Mouse (Mus musculus) liver, embryonic 12.5 days (tissue): ENCODE results near the gene Thtpa. TPM values are rescaled to one million over a fixed set of nuclear protein-coding genes. Genes with fewer than 3 reads are reported as not detected.

Source experiments
- ATAC-seq: fragments of 200-750 bp; cut with Nextera tagmentation; 2 replicates; pipeline ENCODE4 v1.8.0; 2017; ENCODE audit warnings: moderate number of reproducible peaks, mild to moderate bottlenecking, moderate library complexity
- H3K27ac ChIP-seq: fragments of 300-500 bp; sonication (generic); 2 replicates; pipeline ENCODE4 v1.5.1; 2016; ENCODE audit warnings: mild to moderate bottlenecking
- H3K27me3 ChIP-seq: fragments of 300-500 bp; sonication (generic); replicated peaks from 2 replicates; pipeline ENCODE4 v1.6.1; 2016; ENCODE audit warnings: mild to moderate bottlenecking, moderate library complexity
- H3K36me3 ChIP-seq: fragments of 300-500 bp; sonication (generic); 2 replicates; pipeline ENCODE4 v1.6.1; 2016; ENCODE audit warnings: mild to moderate bottlenecking, moderate library complexity
- H3K4me1 ChIP-seq: fragments of 300-500 bp; sonication (generic); 2 replicates; pipeline ENCODE4 v1.6.1; 2016
- H3K4me2 ChIP-seq: fragments of 300-500 bp; sonication (generic); 2 replicates; pipeline ENCODE4 v1.6.1; 2016; ENCODE audit warnings: mild to moderate bottlenecking, moderate library complexity
- H3K4me3 ChIP-seq: fragments of 300-500 bp; sonication (generic); 2 replicates; pipeline ENCODE4 v1.5.1; 2016; ENCODE audit warnings: mild to moderate bottlenecking, moderate library complexity
- H3K9ac ChIP-seq: fragments of 300-500 bp; sonication (generic); 2 replicates; pipeline ENCODE4 v1.6.1; 2016; ENCODE audit warnings: mild to moderate bottlenecking, moderate library complexity
- H3K9me3 ChIP-seq: fragments of 300-500 bp; sonication (generic); replicated peaks from 2 replicates; pipeline ENCODE4 v1.6.1; 2016; ENCODE audit warnings: mild to moderate bottlenecking, moderate library complexity
- WGBS: fragments of 180-500 bp; shearing (Covaris S2); methylation state at CpG from one replicate; pipeline ENCODE4 v1.1.7; 2016; ENCODE audit not compliant: insufficient replicate concordance; 5-methylcytosine and 5-hydroxymethylcytosine counted together
- polyA plus RNA-seq: library from polyadenylated mRNA; unstranded; fragments of >200 nt; fragmentation: Nextera tagmentation; extraction: Ambion mirVana; gene quantifications from 2 replicates; pipeline ENCODE4 v1.2.1, GENCODE M21; 2016

Thtpa gene
- polyA plus RNA-seq, 1 experiment from 2014 or later = 6.9 TPM

DNA sequence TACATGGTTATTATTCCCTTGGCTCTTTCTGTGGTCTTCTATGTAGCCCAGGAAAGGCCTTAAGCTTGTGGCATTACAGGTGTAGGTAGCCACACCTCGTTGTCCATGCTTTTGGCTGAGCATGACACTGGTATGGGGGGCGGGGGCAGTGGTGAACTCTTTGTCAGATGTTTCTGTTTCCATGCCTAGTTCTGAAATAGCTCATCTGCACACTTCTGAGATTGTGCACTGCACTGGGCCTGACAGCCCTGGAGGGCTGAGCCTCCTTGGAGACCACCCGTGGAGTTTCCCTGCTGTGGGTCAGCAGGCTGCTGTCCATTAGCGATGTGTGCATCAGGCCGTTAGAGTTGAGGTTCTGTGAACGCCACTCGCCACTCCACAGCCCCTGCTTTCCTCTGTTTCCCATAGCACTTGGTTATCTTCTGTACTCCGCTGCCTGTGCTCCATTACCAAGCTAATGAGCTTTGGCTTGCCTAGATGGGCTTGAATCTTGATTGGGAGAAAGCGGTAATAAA lies 2.0 kb downstream of the Thtpa start:
- Histone ChIP-seq H3K4me3 (no peak overlapping the region), H3K27ac (no peak overlapping the region), H3K9me3 (no peaks in the 10 kb centered on the region), H3K36me3 (peaks cover 41% of the 10 kb centered on the region), H3K27me3 (no peaks in the 10 kb centered on the region), H3K4me2 (0 out of 2 replicates have a peak overlapping the region, but pooled peaks have one; percentile 8), H3K9ac (no peak overlapping the region), H3K4me1 (peaks cover 43% of the 10 kb centered on the region)
- no peak for ATAC-seq
- 68% methylated on average over 9 of the region's 9 CpGs for WGBS

DNA sequence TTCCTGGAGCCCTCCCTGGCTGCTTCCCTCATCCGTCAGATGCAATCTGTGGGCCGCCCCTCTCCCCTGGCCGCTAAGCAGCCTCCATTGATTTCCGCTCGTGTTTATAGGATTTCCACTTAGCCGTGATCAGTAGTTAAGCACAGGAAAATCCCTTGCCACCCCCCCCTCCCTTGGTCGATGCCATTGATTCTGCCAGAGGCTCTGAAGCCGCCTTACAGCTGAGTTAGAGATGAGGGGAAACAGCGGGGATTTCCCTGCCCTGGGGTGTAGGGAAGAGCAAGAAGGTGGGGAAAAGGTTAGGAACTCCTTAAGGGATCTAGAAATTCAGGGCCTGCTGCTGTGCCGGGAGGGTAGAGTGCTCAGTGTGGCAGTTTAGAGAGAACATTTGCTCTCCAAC lies 3.1 kb downstream of the Thtpa start:
- Histone ChIP-seq H3K36me3 (peaks cover 49% of the 10 kb centered on the region), H3K27ac (peak overlapping the region; percentile 17; the same call in 1 of the 2 replicates), H3K4me1 (peaks cover 39% of the 10 kb centered on the region), H3K9ac (no peak overlapping the region), H3K4me2 (no peak overlapping the region), H3K9me3 (no peaks in the 10 kb centered on the region), H3K4me3 (no peak overlapping the region), H3K27me3 (no peaks in the 10 kb centered on the region)
- no peak for ATAC-seq
- WGBS = 53% methylated on average over 10 of the region's 10 CpGs

DNA sequence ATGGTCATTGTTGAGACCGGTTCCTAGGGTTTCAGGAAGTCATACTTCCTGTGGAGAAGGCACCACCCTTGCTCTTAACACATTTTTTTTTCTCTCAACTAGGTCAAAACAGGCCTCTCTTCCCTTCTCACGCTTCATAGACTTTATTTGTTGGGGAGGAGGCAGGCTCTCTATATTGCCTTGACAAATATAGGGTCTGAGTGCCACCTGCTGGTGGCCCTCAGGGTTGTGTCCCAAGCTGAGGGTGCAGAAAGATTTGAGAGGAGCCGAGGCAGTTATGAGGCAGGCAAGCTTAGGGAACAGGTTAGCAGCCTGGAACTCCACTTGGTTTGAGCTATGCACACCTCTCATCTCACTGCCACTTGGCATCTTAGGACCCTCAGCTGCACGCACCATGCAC lies 3.5 kb downstream of the Thtpa start:
- Histone ChIP-seq H3K4me2 (no peak overlapping the region), H3K36me3 (peaks cover 53% of the 10 kb centered on the region), H3K9me3 (no peaks in the 10 kb centered on the region), H3K9ac (no peak overlapping the region), H3K4me1 (peaks cover 37% of the 10 kb centered on the region), H3K27ac (no peak overlapping the region), H3K4me3 (no peak overlapping the region), H3K27me3 (no peaks in the 10 kb centered on the region)
- no peak for ATAC-seq
- 50% methylated on average over 4 of the region's 4 CpGs for WGBS

DNA sequence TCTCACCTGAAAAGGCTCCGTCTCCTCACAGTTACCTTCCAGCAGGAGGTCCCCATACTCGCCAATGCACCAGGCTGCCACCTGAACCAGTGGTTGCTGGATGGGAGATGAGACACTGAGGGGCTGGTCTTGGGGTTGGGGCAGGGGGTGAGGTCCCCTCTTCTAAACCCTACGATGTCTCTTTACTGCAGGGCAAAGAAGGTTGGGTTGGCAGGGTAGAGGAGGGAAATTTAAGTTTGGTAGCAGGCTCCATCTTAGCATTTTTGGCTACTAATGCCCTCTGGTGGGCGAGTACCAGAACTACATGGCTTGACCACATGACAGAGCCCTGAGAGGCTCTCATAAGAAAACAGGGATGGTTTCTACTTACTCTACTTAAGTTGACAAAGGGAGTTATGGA lies 7.0 kb downstream of the Thtpa start:
- H3K36me3 ChIP-seq = peaks cover 70% of the 10 kb centered on the region
- H3K9me3 ChIP-seq = no peaks in the 10 kb centered on the region
- no peak overlapping the region for H3K27ac ChIP-seq
- no peaks in the 10 kb centered on the region for H3K27me3 ChIP-seq
- 45% methylated on average over 4 of the region's 4 CpGs for WGBS
- no peak for ATAC-seq
- peaks cover 28% of the 10 kb centered on the region for H3K4me1 ChIP-seq
- no peak overlapping the region for H3K4me2 ChIP-seq
- H3K4me3 ChIP-seq = no peak overlapping the region
- H3K9ac ChIP-seq = no peak overlapping the region

DNA sequence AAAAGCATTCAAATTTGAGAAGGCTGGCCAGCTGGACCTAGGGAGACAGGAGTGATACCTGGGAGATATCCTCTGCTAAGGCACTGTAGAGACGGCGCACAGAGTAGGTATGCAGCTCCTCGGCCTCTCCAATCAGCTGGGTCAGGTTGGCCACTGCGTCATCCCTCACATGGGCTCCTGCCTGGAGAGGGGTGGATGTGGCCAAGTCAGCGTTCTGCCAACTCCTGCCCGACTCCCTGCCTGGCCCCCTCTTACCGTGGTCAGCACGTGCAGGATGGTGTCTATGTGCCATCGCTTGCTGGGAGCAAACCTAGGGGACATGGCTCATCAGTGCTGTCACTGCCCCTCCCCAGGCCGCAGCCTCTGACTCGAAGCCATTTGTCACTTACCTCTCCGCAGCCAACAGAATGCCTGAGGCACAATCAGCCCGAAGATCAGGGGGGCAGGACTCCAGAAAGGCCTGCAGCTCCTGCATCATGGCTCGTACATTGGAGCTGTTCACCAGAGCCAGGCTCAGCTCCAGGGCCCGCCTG lies 7.7 kb downstream of the Thtpa start:
- H3K4me1 ChIP-seq = peaks cover 28% of the 10 kb centered on the region
- H3K27me3 ChIP-seq = peaks cover 4% of the 10 kb centered on the region
- no peak overlapping the region for H3K27ac ChIP-seq
- no peak for ATAC-seq
- H3K4me2 ChIP-seq = no peak overlapping the region
- H3K9me3 ChIP-seq = no peaks in the 10 kb centered on the region
- H3K9ac ChIP-seq = no peak overlapping the region
- H3K36me3 ChIP-seq = peaks cover 70% of the 10 kb centered on the region
- WGBS = 80% methylated on average over 15 of the region's 15 CpGs
- no peak overlapping the region for H3K4me3 ChIP-seq

DNA sequence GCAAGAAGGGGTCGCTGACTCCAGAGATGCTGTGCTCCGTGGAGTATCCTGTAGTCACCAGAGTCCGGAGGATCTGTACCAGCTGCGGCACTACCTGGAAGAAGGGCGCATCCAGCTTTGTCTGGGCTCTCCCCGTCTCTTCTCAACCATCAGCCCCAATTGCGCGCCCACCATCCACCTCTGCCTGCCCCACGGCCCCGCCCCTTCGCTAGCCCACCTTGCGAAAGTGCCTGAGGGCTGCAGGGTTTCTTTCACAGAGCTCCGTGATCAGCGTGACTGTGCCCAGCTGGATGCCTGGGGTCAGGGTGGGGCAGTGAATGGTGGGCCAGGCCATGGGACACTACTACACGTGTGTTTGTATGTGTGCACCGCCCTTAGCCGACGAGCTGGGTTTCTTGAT lies 9.8 kb downstream of the Thtpa start:
- ATAC-seq = no peak
- WGBS = 84% methylated on average over 18 of the region's 18 CpGs

DNA sequence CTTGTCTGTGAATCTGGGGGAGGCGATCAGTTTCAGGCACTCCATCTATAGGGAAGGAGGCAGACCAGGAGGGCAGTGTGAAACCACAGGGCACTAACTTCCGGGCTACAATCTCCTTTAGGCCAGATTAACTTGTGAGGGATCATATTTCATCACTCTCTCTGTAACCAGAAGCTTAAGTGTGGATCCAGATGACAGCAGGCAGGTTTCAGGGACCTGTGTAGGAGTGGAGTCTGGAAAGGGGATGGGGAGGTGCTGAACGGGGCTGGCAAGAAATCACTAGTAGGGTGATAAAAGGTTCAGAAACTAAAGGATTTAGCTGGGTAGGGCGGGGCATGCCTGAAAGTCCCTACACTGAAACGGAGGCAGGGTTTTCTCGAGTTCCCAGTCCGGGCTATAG lies 10.8 kb downstream of the Thtpa start:
- Histone ChIP-seq H3K4me1 (peaks cover 32% of the 10 kb centered on the region), H3K9me3 (no peaks in the 10 kb centered on the region), H3K27ac (peak overlapping the region; percentile 63; the same call in 1 of the 2 replicates), H3K27me3 (peaks cover 34% of the 10 kb centered on the region), H3K4me2 (peak overlapping the region; percentile 94), H3K4me3 (peak overlapping the region; percentile 61), H3K9ac (peak overlapping the region; percentile 67), H3K36me3 (peaks cover 41% of the 10 kb centered on the region)
- WGBS = 7% methylated on average over 7 of the region's 7 CpGs
- ATAC-seq = no peak

More for the DNA sequence above, 9.8 kb downstream of the Thtpa start:
- Histone ChIP-seq H3K9ac (no peak overlapping the region), H3K27ac (no peak overlapping the region), H3K4me2 (no peak overlapping the region), H3K4me1 (peaks cover 32% of the 10 kb centered on the region), H3K9me3 (no peaks in the 10 kb centered on the region), H3K27me3 (peaks cover 24% of the 10 kb centered on the region), H3K36me3 (peaks cover 51% of the 10 kb centered on the region), H3K4me3 (no peak overlapping the region)

DNA sequence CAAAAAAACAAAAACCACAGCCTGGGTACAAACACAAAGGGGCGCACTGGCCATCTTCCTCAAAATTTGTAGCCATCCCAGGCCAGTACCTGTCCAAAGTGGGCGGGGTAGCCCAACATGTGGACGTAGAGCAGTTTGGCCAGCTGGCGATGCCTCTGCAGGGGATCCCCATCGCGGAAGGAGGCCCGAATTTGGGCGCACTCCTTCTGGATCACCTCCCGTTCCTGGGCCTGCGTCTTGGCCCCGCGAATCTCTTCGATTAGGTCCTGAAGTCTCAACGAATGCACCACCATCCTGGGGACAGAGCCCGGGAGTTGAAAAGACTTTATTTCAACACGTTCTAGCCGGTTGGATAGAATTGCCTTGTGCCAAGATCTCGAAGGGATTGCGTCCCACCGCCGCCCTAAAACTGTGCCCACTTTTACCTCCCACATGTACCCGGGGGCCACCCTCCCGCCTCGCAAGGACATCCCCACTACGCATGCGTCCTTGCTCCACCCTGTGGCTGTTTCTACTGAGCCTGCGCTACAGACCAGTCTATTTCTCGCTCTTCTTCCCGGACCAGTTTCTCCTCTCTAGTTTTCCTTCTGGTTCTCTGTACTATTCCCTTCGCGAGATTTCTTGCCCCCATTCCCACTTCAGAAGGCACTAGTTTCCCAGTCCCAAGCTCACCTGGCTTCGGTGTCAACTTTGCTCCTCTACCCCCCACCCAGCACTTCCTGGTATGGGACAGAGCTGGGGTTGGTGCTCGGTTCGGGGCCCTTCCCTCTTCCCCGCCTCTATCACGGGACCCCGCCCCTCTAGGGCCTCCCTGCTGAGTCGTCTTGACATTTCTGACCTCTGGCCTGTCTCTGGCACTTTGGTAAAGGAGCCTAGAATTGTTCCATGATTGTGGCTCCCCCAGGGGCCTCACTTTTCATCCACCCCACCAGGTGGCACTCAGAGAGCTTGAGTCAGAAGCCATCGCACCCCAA lies 11.5 kb downstream of the Thtpa start, which contains the start of gene Ap1g2:
Gene Ap1g2 (minus strand): TSS at position 758 of the 974 bp plus-strand sequence.
- ATAC-seq = peak; percentile 95

DNA sequence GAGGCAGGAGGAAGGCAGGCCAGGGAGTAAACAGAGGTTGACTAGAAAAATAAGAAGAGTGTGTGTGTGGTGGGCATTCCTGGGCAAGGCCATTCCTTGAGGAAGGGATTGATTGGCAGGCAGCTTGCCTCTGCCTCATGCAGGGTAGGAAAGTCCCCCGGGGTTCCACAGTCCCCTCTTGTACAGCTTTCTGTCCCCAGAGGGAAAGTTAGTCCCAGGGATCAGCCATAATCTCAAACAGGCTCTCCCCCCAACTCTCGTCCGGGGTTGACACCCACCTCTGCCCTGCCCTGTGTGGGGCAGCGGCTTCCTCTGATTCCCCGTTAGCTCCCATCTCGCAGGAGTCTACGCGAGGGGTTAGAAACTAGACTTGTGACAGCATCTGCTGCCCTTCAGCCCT lies 12.4 kb downstream of the Thtpa start:
- Histone ChIP-seq H3K27ac (peak overlapping the region; percentile 63; the same call in 1 of the 2 replicates), H3K9ac (peak overlapping the region; percentile 67; the same call in 1 of the 2 replicates)

More for the DNA sequence above, 11.5 kb downstream of the Thtpa start, which contains the start of gene Ap1g2:
- H3K9ac ChIP-seq = peak within 1 kb of the TSS; percentile 67
- no peaks in the 10 kb centered on the region for H3K9me3 ChIP-seq
- 1% methylated on average over 39 of the region's 39 CpGs for WGBS
- H3K4me1 ChIP-seq = peaks cover 32% of the 10 kb centered on the region
- peaks cover 42% of the 10 kb centered on the region for H3K27me3 ChIP-seq
- peak within 1 kb of the TSS; percentile 94 for H3K4me2 ChIP-seq
- peaks cover 33% of the 10 kb centered on the region for H3K36me3 ChIP-seq
- H3K27ac ChIP-seq = peak within 1 kb of the TSS; percentile 63
- H3K4me3 ChIP-seq = peak within 1 kb of the TSS; percentile 61

DNA sequence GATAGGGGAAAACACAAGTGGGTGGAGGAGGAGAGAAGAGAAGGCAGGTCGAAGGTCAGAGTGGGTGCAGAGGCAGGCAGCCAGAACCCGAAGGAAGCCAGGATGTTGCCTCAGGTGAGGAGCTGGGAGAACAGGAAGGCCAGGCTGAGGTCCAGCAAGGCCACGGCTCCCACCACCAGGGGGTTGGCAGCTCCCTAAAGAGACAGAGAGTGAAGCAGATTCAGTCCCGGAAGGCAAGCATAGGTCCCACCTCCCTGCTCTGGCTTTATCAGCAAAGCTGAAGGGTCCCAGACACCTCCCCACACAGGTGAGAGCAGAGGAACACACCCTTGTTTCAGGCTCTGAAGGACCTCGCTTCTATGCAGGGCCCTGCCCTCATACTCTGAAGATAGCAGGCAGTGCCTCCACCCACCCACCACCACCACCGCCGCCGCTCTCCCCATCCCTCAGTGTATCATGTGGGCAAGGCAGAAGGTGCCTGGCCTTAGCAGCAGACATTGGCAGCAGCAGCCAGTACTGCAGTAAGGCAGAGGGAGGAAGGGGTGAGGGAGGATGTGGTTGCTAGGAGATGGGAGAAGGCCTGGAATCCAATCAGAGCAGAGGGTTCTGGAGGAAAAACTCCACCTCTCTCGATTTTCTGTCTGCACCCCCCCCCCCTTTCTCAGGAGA lies 13.8 kb downstream of the Thtpa start:
- peaks cover 32% of the 10 kb centered on the region for H3K4me1 ChIP-seq
- peaks cover 63% of the 10 kb centered on the region for H3K27me3 ChIP-seq
- no peak overlapping the region for H3K4me2 ChIP-seq
- H3K9ac ChIP-seq = no peak overlapping the region
- no peak overlapping the region for H3K4me3 ChIP-seq
- 31% methylated on average over 9 of the region's 9 CpGs for WGBS
- peaks cover 14% of the 10 kb centered on the region for H3K36me3 ChIP-seq
- ATAC-seq = no peak
- no peaks in the 10 kb centered on the region for H3K9me3 ChIP-seq
- H3K27ac ChIP-seq = no peak overlapping the region

More for the DNA sequence above, 12.4 kb downstream of the Thtpa start:
- Histone ChIP-seq H3K36me3 (peaks cover 28% of the 10 kb centered on the region), H3K4me1 (peaks cover 32% of the 10 kb centered on the region), H3K4me3 (no peak overlapping the region), H3K27me3 (peaks cover 50% of the 10 kb centered on the region), H3K9me3 (no peaks in the 10 kb centered on the region), H3K4me2 (peak overlapping the region; percentile 94)
- 71% methylated on average over 8 of the region's 8 CpGs for WGBS
- ATAC-seq = no peak

DNA sequence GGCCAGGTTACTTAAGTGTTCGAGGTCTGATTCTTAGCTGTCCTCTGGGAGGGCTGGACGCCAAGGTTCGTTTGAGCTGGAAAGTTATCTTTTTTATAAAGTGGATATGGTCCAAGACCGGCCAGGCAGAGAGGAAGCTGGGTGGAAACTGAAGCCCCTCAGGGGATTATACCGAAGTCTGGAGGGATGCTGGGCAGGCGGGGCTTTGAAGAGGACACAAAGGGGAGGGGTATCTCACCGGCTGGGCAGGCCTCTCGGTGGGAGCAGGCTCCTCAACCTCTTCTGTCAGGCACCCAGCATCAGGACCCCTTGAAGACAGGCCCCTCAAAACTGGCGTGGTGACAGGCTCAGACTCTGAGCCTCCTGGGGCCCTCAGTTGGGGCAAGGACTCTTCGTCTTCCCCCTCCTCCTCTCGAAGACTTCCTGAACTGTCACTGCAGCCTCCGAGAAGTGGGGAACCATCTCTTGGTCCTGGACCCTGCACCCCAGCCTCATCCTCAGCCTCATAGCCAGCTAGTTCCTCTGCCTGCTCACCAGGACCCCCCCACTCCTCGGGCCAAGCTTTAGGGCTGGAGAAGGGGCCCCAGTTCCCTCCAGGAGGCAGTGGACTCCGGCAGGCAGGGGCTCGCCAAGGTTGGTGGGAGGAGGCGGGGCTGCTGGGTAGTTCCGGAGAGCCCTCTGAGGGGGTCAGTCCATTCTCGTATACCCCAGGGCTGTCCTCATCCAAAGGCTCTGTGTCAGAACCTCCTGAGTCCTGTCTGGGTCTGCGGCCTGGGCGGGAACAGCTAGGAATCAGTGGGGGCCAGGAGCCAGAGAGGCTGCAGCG lies 14.7 kb downstream of the Thtpa start:
- H3K4me3 ChIP-seq = no peak overlapping the region
- H3K4me1 ChIP-seq = peaks cover 38% of the 10 kb centered on the region
- H3K27me3 ChIP-seq = peaks cover 72% of the 10 kb centered on the region
- WGBS = 20% methylated on average over 21 of the region's 21 CpGs
- H3K9me3 ChIP-seq = no peaks in the 10 kb centered on the region
- H3K27ac ChIP-seq = no peak overlapping the region
- no peak overlapping the region for H3K9ac ChIP-seq
- H3K36me3 ChIP-seq = peaks cover 6% of the 10 kb centered on the region; the same call in 1 of the 2 replicates
- ATAC-seq = no peak
- H3K4me2 ChIP-seq = no peak overlapping the region
